Mouse (Mus musculus): ENCODE data around the gene Akt3. TPM values are rescaled to one million over a fixed set of nuclear protein-coding genes. Genes with fewer than 3 reads are reported as not detected.

The Akt3 gene
- polyA plus RNA-seq, 1 experiment from 2014 or later: 3.4 TPM

DNA sequence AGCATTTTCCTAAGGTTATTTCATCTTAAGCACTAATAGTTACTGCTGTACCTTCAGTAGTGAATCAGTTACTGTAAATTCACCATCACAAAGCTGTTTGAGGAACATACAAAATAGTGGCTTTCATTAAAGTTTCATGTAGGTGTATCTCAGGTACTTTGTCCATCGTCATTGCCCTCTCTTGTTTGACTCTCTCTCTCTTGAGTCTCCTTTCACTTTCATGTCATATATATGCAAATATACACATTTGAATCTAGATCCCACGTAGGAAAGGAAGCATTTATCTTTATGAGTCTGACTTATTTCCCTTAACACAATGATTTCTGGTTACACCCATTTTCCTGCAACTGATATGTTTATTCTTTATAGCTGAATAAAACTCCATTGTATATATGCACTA lies 4.9 kb upstream of the Akt3 start:
- no peak for ATAC-seq (replicated peaks; ENCODE audit: low FRiP score, low read depth)
- Histone ChIP-seq H3K9me3 (replicated peaks; ENCODE audit: low read length) (no peaks in the 10 kb centered on the region), H3K27ac (no peak overlapping the region), H3K9ac (ENCODE audit: low read depth, low read length) (no peak overlapping the region), H3K36me3 (ENCODE audit: insufficient read depth, low read length) (no peaks in the 10 kb centered on the region), H3K4me2 (ENCODE audit: low read length) (no peak overlapping the region), H3K4me1 (replicated peaks; ENCODE audit: insufficient read depth, low read length) (0 out of 2 replicates have a peak, but pooled peaks cover 3% of the 10 kb centered on the region), H3K4me3 (replicated peaks; ENCODE audit: low read depth, low read length) (no peak overlapping the region), H3K27me3 (ENCODE audit: insufficient read depth, low read length) (no peaks in the 10 kb centered on the region)
- DNase-seq (ENCODE audit: low spot score): no peak
- TF ChIP-seq CTCF (IDR thresholded peaks at IDR 0.05; ENCODE audit: low read depth): no peak
- 65% methylated on average over 2 of the region's 2 CpGs for whole genome bisulfite sequencing

GRCm38 (mm10) chr1:177260796-177261195 lies 2.8 kb upstream of the Akt3 start:
- Histone ChIP-seq H3K27ac (no peak overlapping the region), H3K36me3 (ENCODE audit: insufficient read depth, low read length) (no peaks in the 10 kb centered on the region), H3K27me3 (ENCODE audit: insufficient read depth, low read length) (no peaks in the 10 kb centered on the region), H3K9me3 (replicated peaks; ENCODE audit: low read length) (no peaks in the 10 kb centered on the region), H3K4me3 (replicated peaks; ENCODE audit: low read depth, low read length) (no peak overlapping the region), H3K4me1 (replicated peaks; ENCODE audit: insufficient read depth, low read length) (0 out of 2 replicates have a peak, but pooled peaks cover 3% of the 10 kb centered on the region), H3K4me2 (ENCODE audit: low read length) (no peak overlapping the region), H3K9ac (ENCODE audit: low read depth, low read length) (no peak overlapping the region)
- DNase-seq (ENCODE audit: low spot score): no peak
- WGBS: 61% methylated on average over 4 of the region's 4 CpGs
- no peak for ATAC-seq (replicated peaks; ENCODE audit: low FRiP score, low read depth)
- no peak for TF ChIP-seq CTCF (IDR thresholded peaks at IDR 0.05; ENCODE audit: low read depth)

DNA sequence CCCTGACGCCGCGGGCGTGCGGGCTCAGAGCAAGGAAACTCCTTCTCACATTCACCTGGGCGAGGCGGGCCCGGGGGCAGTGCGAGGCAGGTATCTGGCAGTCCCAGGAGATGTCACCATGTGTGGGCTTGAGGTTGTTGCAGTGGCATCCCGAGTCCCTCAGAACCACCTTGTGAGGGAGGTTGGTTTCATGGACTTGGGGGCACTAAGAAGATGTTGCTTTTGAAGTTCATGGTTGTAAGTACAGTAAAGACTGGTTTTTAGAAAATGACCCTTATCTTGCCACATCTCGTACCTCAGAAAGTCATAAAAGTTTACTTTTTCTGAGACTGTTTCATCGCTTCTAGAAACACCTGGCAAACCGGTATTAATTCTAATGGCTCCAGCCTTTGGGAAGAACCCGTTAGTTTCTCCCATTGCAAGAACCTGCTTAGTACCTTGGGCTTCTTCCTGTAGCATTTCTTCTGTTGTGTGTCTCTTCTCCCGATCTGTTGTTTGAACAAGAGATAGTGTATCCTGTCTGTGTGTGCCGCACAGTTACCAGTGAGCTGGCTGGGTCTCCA lies 1.1 kb upstream of the Akt3 start:
- Histone ChIP-seq H3K4me2 (ENCODE audit: low read length) (peak overlapping the region; percentile 83), H3K4me3 (replicated peaks; ENCODE audit: low read depth, low read length) (peak overlapping the region; percentile 98), H3K9me3 (replicated peaks; ENCODE audit: low read length) (no peaks in the 10 kb centered on the region), H3K4me1 (replicated peaks; ENCODE audit: insufficient read depth, low read length) (0 out of 2 replicates have a peak, but pooled peaks cover 3% of the 10 kb centered on the region), H3K27me3 (ENCODE audit: insufficient read depth, low read length) (no peaks in the 10 kb centered on the region), H3K36me3 (ENCODE audit: insufficient read depth, low read length) (no peaks in the 10 kb centered on the region), H3K9ac (ENCODE audit: low read depth, low read length) (peak overlapping the region; percentile 92), H3K27ac (peak overlapping the region; percentile 96)
- ATAC-seq (replicated peaks; ENCODE audit: low FRiP score, low read depth): no peak
- 20% methylated on average over 16 of the region's 16 CpGs for WGBS
- no peak for TF ChIP-seq CTCF (IDR thresholded peaks at IDR 0.05; ENCODE audit: low read depth)
- DNase-seq (ENCODE audit: low spot score): peak; percentile 22

DNA sequence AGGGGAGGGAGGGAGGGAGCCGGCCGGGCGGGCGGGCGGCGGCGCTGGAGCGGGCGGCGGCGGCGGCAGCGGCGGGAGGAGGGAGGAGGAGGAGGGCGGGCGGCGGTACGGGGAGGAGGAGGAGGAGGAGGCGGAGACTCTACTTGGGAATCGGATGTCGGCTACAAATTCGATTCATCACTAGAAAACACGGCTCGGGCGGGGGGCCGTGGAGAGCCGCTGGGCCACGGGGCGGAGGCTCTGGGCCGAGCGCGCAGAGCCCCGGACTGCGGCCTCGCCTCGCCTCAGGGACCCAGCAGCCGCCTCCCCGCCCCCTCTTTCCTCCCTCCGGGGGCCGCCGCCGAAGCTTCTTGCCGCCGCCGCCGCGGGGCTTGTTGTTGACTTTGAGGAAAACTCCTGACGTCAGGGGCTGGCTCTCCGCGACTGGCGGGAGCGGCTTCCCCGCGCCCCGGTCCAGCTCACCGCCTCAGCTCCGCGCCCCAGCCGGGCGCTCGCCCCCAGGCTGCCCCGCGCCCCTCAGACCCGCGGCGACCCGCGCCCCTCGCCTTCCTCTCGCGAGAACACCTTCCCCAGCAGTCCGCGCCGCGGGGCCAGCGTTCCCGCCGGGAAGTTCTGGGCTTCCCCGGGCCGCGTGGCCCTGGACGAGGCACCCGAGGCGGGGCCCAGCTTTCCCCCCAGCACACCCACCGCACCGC lies 487 bp upstream of the Akt3 start:
- DNase-seq (ENCODE audit: low spot score) (peak; percentile 95), ATAC-seq (replicated peaks; ENCODE audit: low FRiP score, low read depth) (peak; percentile 92)
- Histone ChIP-seq H3K36me3 (ENCODE audit: insufficient read depth, low read length) (no peaks in the 10 kb centered on the region), H3K27me3 (ENCODE audit: insufficient read depth, low read length) (no peaks in the 10 kb centered on the region), H3K4me1 (replicated peaks; ENCODE audit: insufficient read depth, low read length) (0 out of 2 replicates have a peak, but pooled peaks cover 3% of the 10 kb centered on the region), H3K9me3 (replicated peaks; ENCODE audit: low read length) (no peaks in the 10 kb centered on the region), H3K4me3 (replicated peaks; ENCODE audit: low read depth, low read length) (peak overlapping the region; percentile 98), H3K4me2 (ENCODE audit: low read length) (peak overlapping the region; percentile 83), H3K27ac (peak overlapping the region; percentile 96), H3K9ac (ENCODE audit: low read depth, low read length) (peak overlapping the region; percentile 92)
- WGBS: 0% methylated on average over 49 of the region's 86 CpGs
- no peak for TF ChIP-seq CTCF (IDR thresholded peaks at IDR 0.05; ENCODE audit: low read depth)

DNA sequence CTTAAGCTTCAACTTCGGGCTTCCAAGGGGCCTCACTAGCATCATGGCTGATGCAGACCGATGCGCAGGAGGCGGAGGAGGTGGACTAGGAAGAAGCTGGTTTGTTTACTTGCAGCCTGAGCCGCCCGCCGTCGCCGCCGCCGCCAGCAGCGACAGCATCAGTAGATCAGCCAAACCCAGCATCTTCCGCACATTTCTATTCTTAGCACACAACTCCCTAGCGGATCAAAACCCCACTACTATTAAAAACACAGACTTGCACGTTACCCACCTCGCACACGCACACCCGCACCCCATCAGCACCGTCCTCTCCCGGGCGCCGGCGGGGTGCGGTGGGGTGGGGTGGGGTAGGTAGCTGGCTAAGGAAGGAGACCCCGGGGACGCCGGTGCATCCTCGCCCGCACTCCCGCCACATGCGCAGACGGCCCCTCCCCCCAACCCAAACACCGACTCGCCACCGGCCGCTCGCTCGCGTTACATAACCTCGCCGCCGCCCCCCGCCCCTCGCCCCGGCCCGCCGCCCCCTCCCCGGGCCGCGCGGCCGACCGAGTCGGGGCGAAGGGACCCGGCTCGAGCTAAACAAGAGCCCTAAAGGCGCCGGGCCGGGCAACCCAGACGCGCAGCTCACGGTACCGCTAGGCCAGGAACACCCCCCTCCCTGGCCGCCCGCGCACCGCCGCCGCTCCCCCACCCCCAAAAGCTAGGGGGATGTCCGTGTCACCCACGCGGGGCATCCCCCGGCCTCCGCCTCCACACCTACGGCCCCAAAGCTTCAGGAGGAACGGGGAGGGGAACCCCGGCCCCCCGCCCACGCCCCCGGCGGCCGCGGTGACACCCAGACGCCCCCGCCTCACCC lies 597 bp downstream of the Akt3 start:
- peak; percentile 67 for ATAC-seq (replicated peaks; ENCODE audit: low FRiP score, low read depth)
- DNase-seq (ENCODE audit: low spot score): peak; percentile 90

GRCm38 (mm10) chr1:177248638-177249037 lies 9.4 kb downstream of the Akt3 start:
- 60% methylated on average over 4 of the region's 4 CpGs for WGBS
- DNase-seq (ENCODE audit: low spot score) (peak; percentile 44), ATAC-seq (replicated peaks; ENCODE audit: low FRiP score, low read depth) (no peak)
- TF ChIP-seq CTCF (IDR thresholded peaks at IDR 0.05; ENCODE audit: low read depth): no peak
- no peak overlapping the region for H3K27ac ChIP-seq
- no peaks in the 10 kb centered on the region for H3K9me3 ChIP-seq (replicated peaks; ENCODE audit: low read length)
- no peak overlapping the region for H3K4me3 ChIP-seq (replicated peaks; ENCODE audit: low read depth, low read length)
- no peak overlapping the region for H3K4me2 ChIP-seq (ENCODE audit: low read length)
- no peaks in the 10 kb centered on the region for H3K36me3 ChIP-seq (ENCODE audit: insufficient read depth, low read length)
- no peak overlapping the region for H3K9ac ChIP-seq (ENCODE audit: low read depth, low read length)
- H3K27me3 ChIP-seq (ENCODE audit: insufficient read depth, low read length): no peaks in the 10 kb centered on the region
- no peaks in the 10 kb centered on the region for H3K4me1 ChIP-seq (replicated peaks; ENCODE audit: insufficient read depth, low read length)

More for the DNA sequence above, 597 bp downstream of the Akt3 start:
- peak overlapping the region; percentile 83 for H3K4me2 ChIP-seq (ENCODE audit: low read length)
- under 1% methylated on average over 53 of the region's 86 CpGs for WGBS
- no peaks in the 10 kb centered on the region for H3K27me3 ChIP-seq (ENCODE audit: insufficient read depth, low read length)
- peak overlapping the region; percentile 92 for H3K9ac ChIP-seq (ENCODE audit: low read depth, low read length)
- 0 out of 2 replicates have a peak, but pooled peaks cover 3% of the 10 kb centered on the region for H3K4me1 ChIP-seq (replicated peaks; ENCODE audit: insufficient read depth, low read length)
- no peaks in the 10 kb centered on the region for H3K36me3 ChIP-seq (ENCODE audit: insufficient read depth, low read length)
- H3K4me3 ChIP-seq (replicated peaks; ENCODE audit: low read depth, low read length): peak overlapping the region; percentile 98
- TF ChIP-seq CTCF (IDR thresholded peaks at IDR 0.05; ENCODE audit: low read depth): no peak
- H3K27ac ChIP-seq: peak overlapping the region; percentile 96
- H3K9me3 ChIP-seq (replicated peaks; ENCODE audit: low read length): no peaks in the 10 kb centered on the region

All from kidney, postnatal 0 days (tissue).